Mouse (Mus musculus) heart, embryonic 12.5 days (tissue): Measurements from ENCODE around the gene Cfap73. TPM values are rescaled to one million over a fixed set of nuclear protein-coding genes. Genes with fewer than 3 reads are reported as not detected.

Experiments
- ATAC-seq: fragments of 200-750 bp; cut with Nextera tagmentation; 2 replicates; pipeline ENCODE4 v1.8.0; 2017; ENCODE audit warnings: moderate TSS enrichment, moderate library complexity; ENCODE audit not compliant: insufficient number of reproducible peaks, low FRiP score
- H3K27ac ChIP-seq: fragments of 300-500 bp; sonication (generic); 2 replicates; pipeline ENCODE4 v1.5.1; 2016; ENCODE audit warnings: mild to moderate bottlenecking, moderate library complexity; ENCODE audit not compliant: poor library complexity, severe bottlenecking
- H3K27me3 ChIP-seq: fragments of 300-500 bp; sonication (generic); replicated peaks from 2 replicates; pipeline ENCODE4 v1.6.1; 2016; ENCODE audit warnings: mild to moderate bottlenecking, moderate library complexity
- H3K36me3 ChIP-seq: fragments of 300-500 bp; sonication (generic); 2 replicates; pipeline ENCODE4 v1.6.1; 2016; ENCODE audit warnings: mild to moderate bottlenecking, moderate library complexity
- H3K4me1 ChIP-seq: fragments of 300-500 bp; sonication (generic); replicated peaks from 2 replicates; pipeline ENCODE4 v1.6.1; 2016; ENCODE audit warnings: mild to moderate bottlenecking
- H3K4me2 ChIP-seq: fragments of 300-500 bp; sonication (generic); 2 replicates; pipeline ENCODE4 v1.6.1; 2016; ENCODE audit warnings: mild to moderate bottlenecking, moderate library complexity
- H3K4me3 ChIP-seq: fragments of 300-500 bp; sonication (generic); 2 replicates; pipeline ENCODE4 v1.5.1; 2016; ENCODE audit warnings: mild to moderate bottlenecking
- H3K9ac ChIP-seq: fragments of 300-500 bp; sonication (generic); 2 replicates; pipeline ENCODE4 v1.6.1; 2016; ENCODE audit warnings: mild to moderate bottlenecking, moderate library complexity
- H3K9me3 ChIP-seq: fragments of 300-500 bp; sonication (generic); replicated peaks from 2 replicates; pipeline ENCODE4 v1.6.1; 2016; ENCODE audit warnings: mild to moderate bottlenecking, moderate library complexity
- WGBS: fragments of 180-500 bp; shearing (Covaris S2); methylation state at CpG from one replicate; pipeline ENCODE4 v1.1.7; 2016; 5-methylcytosine and 5-hydroxymethylcytosine counted together
- polyA plus RNA-seq: library from polyadenylated mRNA; unstranded; fragments of >200 nt; fragmentation: Nextera tagmentation; extraction: Ambion mirVana; gene quantifications from 2 replicates; pipeline ENCODE4 v1.2.1, GENCODE M21; 2016

Gene Cfap73
- polyA plus RNA-seq = not detected in 2 replicates

DNA sequence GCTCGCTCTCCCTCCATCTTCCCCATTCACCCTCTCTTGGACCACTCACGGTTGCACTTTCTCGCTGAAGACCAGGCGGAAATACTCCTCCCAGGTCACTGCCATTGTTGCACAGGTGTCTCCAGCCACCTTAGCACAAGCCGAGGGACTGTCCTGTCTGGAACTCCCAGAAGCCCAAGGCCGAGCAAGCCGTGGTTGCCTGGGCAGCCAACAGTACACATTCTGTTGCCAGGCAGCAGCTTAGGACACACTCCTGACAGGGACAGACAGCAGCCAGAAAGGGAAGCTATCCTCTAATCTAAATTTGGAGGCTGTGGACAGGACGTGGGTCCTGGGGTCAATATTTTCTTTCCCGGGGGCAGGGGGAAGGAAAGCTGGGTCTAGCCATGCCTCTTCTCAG is at the start of gene Cfap73:
Gene Cfap73 (minus strand): TSS at position 105 of the 400 bp plus-strand sequence.
- Histone ChIP-seq H3K4me2 (no peak within 1 kb of the TSS), H3K9ac (no peak within 1 kb of the TSS), H3K27me3 (peaks cover 26% of the 10 kb centered on the region), H3K4me3 (no peak within 1 kb of the TSS), H3K4me1 (peaks cover 15% of the 10 kb centered on the region), H3K27ac (no peak within 1 kb of the TSS), H3K36me3 (no peaks in the 10 kb centered on the region), H3K9me3 (peaks cover 9% of the 10 kb centered on the region)
- ATAC-seq = no peak
- 37% methylated on average over 9 of the region's 9 CpGs for WGBS

DNA sequence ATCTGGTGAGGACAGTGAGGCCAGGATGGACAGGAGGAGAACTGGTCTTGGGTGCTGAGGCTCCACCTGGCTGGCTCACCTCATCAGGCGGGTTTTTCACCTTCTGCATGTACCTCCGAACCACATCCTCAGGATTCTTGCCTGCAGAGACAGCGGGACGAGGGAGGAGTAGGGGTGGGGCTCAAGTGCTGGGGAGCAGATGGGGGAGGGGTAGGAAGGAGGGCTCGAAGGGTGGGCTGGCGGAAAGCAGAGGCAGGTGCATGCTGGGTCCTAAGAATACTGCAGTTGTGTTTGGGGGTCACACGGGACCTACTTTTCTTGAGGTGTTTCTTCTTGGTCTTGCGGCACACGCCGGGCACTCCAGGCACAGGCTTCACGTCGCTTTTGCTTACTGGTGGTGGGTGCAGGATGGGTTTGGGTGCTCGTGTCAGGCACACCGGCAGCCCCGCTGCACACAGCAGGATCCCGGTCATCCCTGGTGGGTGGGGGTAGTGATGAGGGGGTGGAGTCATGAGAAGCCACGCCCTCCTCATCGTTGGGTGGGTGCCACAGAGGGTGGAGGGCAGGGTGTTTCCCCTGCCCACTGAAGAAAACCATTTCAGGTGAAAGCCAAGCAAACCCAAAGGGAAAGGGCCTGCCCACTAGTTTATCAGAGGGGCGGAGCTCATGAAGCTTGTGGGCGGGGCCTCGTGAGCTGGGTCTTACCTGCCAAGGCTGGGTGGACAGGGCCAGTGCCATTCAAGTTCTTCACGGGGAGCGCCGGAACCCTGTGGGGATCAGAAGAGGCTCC is 49.1 kb upstream of the Cfap73 start:
- 9% methylated on average over 24 of the region's 24 CpGs for WGBS
- H3K4me2 ChIP-seq = no peak overlapping the region
- peaks cover 63% of the 10 kb centered on the region for H3K27me3 ChIP-seq

DNA sequence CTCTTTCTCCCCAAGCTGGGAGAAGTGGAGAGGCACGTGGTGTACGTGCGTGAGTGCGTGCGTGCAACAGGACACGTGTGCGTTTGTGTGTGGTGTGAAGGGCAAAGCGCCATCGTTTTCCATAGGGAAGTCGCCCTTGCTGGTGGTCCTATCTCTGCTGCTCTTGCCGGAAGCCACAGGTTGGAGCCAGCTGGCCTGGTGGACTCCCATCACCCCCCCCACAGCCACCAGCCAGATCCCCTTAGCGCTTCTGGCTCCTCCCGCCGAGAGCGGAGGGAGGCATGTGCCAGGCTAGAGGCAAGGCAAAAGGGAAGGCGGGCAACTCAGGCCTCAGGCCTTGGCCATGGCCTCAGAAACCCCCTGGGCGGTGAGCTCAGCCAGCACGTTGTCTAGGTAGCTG is 46.9 kb upstream of the Cfap73 start:
- WGBS = 74% methylated on average over 18 of the region's 18 CpGs
- peaks cover 15% of the 10 kb centered on the region; the same call in 1 of the 2 replicates for H3K4me1 ChIP-seq
- peaks cover 61% of the 10 kb centered on the region for H3K27me3 ChIP-seq
- ATAC-seq = no peak
- no peaks in the 10 kb centered on the region for H3K9me3 ChIP-seq
- H3K4me2 ChIP-seq = no peak overlapping the region
- H3K4me3 ChIP-seq = no peak overlapping the region
- H3K36me3 ChIP-seq = no peaks in the 10 kb centered on the region
- no peak overlapping the region for H3K27ac ChIP-seq
- H3K9ac ChIP-seq = no peak overlapping the region

More for the DNA sequence above, 49.1 kb upstream of the Cfap73 start:
- no peaks in the 10 kb centered on the region for H3K9me3 ChIP-seq
- no peaks in the 10 kb centered on the region for H3K36me3 ChIP-seq
- no peak overlapping the region for H3K4me3 ChIP-seq
- H3K9ac ChIP-seq = no peak overlapping the region
- ATAC-seq = no peak
- H3K27ac ChIP-seq = no peak overlapping the region
- H3K4me1 ChIP-seq = peaks cover 15% of the 10 kb centered on the region; the same call in 1 of the 2 replicates

- Histone ChIP-seq H3K36me3 (no peaks in the 10 kb centered on the region), H3K27me3 (peaks cover 62% of the 10 kb centered on the region), H3K4me3 (peak overlapping the region; percentile 50), H3K4me1 (peaks cover 15% of the 10 kb centered on the region; the same call in 1 of the 2 replicates), H3K4me2 (peak overlapping the region; percentile 82), H3K27ac (no peak overlapping the region), H3K9ac (peak overlapping the region; percentile 64), H3K9me3 (no peaks in the 10 kb centered on the region)
- 3% methylated on average over 24 of the region's 24 CpGs for WGBS
- ATAC-seq = peak; percentile 78
Observed at GRCm38 (mm10) chr5:120679676-120680555, 45.9 kb upstream of the Cfap73 start.

GRCm38 (mm10) chr5:120677516-120677915 is 43.5 kb upstream of the Cfap73 start:
- H3K4me2 ChIP-seq = no peak overlapping the region
- H3K4me1 ChIP-seq = peaks cover 9% of the 10 kb centered on the region; the same call in 1 of the 2 replicates
- no peak overlapping the region for H3K27ac ChIP-seq
- no peaks in the 10 kb centered on the region for H3K36me3 ChIP-seq
- 13% methylated on average over 2 of the region's 2 CpGs for WGBS
- no peak overlapping the region for H3K9ac ChIP-seq
- H3K27me3 ChIP-seq = peaks cover 38% of the 10 kb centered on the region
- no peak for ATAC-seq
- H3K9me3 ChIP-seq = no peaks in the 10 kb centered on the region
- H3K4me3 ChIP-seq = no peak overlapping the region

DNA sequence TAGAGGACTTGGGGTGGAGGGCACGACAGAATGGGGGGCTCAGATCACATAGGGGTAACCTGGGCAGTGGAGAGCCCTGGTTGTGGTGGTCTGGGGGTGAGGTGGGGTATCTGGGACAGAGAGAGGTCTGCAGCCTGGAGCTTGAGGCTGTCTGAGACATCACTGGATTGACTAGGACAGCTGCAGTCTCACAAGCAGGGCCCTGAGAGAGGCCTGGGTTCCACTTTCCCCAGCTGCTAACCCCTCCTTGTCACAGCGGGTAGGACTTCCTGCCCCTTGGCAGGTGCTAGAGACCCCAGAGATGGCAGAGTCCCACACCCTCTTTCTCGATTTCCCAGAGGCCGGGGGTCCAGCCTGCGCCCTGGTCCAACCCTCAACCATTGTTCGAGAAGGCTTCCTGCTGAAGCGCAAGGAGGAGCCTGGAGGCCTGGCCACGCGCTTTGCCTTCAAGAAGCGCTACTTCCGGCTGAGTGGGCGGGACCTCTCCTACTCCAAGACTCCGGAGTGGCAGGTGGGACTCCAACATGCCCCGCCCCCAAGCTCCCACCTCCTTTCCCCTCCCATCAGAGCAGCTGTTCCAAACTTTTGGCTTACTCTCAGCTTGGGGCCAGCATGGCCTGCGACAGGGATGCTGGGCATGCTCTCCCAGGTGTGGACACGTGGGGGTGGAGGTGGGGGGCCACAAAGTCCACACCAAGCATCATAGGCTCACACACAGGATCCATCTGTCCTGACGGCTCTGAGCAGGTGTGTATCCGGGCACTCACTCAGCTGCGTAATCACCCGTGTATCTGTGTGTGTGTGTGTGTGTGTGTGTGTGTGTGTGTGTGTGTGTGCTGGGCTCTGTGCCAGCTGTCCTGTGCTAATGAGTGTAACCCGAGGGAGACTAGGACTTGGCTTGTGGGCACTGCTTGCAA is 40.5 kb upstream of the Cfap73 start:
- Histone ChIP-seq H3K27me3 (0 out of 2 replicates have a peak, but pooled peaks cover 18% of the 10 kb centered on the region), H3K27ac (no peak overlapping the region), H3K4me3 (no peak overlapping the region), H3K4me1 (peaks cover 2% of the 10 kb centered on the region; the same call in 1 of the 2 replicates), H3K9me3 (no peaks in the 10 kb centered on the region), H3K36me3 (no peaks in the 10 kb centered on the region), H3K9ac (no peak overlapping the region), H3K4me2 (no peak overlapping the region)
- ATAC-seq = no peak
- WGBS = 35% methylated on average over 21 of the region's 21 CpGs

DNA sequence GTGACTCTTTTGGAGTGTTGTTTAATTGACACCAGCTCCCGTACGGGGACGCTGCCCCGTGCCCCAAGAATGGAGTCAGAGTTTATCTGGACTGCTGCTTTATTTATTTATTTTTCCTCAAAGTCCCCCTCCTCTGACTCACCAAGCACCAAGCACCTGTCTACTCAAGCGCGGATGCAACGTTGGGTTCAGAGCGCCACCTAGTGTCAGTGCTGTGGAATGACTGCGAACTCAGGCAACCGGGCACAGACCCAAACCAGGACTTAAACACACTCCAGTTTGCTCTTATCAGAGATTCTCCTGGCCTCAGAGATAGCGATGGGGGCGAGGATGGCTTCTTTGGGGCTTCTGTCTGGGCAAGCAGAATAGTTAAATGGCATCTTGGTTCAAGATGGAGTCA is 39.6 kb upstream of the Cfap73 start:
- H3K36me3 ChIP-seq = no peaks in the 10 kb centered on the region
- no peaks in the 10 kb centered on the region for H3K9me3 ChIP-seq
- no peak overlapping the region for H3K27ac ChIP-seq
- ATAC-seq = no peak
- WGBS = 2% methylated on average over 12 of the region's 12 CpGs
- H3K4me1 ChIP-seq = no peaks in the 10 kb centered on the region
- H3K4me2 ChIP-seq = no peak overlapping the region
- no peak overlapping the region for H3K9ac ChIP-seq
- H3K27me3 ChIP-seq = 0 out of 2 replicates have a peak, but pooled peaks cover 11% of the 10 kb centered on the region
- no peak overlapping the region for H3K4me3 ChIP-seq

DNA sequence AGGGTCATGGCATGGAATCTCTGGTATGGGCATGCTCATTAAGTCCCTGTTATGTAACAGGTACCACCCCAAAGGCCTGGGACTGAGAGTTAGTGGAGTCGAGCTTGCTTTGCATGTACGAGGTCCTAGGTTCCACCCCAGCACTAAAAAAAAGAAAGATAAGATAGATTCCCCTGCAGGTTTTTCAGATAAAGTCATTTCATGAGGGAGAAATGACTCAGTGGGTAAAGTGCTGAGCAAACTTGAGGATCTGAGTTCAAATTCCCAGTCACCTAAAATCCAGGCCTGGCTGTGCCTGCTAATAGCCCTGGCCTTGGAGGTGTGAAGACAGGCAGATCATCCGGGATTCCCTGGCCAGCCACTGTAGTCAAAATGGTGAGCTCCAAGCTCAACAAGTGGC is 37.8 kb upstream of the Cfap73 start:
- 70% methylated on average over 3 of the region's 3 CpGs for WGBS

DNA sequence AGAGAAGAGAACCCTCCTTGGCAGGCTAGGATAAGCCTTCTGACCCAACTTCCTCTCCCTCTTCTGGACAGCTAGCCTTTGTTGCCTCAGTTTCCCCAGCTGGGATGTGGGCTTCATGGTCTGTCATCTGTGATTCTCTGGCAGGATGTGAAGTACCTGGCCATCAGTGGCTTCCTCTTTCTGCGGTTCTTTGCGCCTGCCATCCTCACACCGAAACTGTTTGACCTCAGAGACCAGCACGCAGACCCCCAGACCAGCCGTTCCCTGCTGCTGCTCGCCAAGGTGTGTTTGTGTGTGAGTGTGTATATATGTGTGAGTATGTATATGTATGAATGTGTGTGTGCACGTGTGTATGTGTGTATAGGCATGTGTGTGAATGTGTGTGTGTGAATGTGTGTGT is 36.1 kb upstream of the Cfap73 start:
- Histone ChIP-seq H3K27me3 (peaks cover 26% of the 10 kb centered on the region), H3K36me3 (no peaks in the 10 kb centered on the region), H3K4me3 (no peak overlapping the region), H3K9me3 (no peaks in the 10 kb centered on the region), H3K4me1 (no peaks in the 10 kb centered on the region), H3K9ac (no peak overlapping the region), H3K4me2 (no peak overlapping the region), H3K27ac (no peak overlapping the region)
- ATAC-seq = no peak
- 82% methylated on average over 7 of the region's 7 CpGs for WGBS

More for the DNA sequence above, 37.8 kb upstream of the Cfap73 start:
- H3K4me3 ChIP-seq = no peak overlapping the region
- no peaks in the 10 kb centered on the region for H3K36me3 ChIP-seq
- no peak overlapping the region for H3K27ac ChIP-seq
- ATAC-seq = no peak
- peaks cover 21% of the 10 kb centered on the region for H3K27me3 ChIP-seq
- H3K9ac ChIP-seq = no peak overlapping the region
- no peak overlapping the region for H3K4me2 ChIP-seq
- no peaks in the 10 kb centered on the region for H3K4me1 ChIP-seq
- H3K9me3 ChIP-seq = no peaks in the 10 kb centered on the region

DNA sequence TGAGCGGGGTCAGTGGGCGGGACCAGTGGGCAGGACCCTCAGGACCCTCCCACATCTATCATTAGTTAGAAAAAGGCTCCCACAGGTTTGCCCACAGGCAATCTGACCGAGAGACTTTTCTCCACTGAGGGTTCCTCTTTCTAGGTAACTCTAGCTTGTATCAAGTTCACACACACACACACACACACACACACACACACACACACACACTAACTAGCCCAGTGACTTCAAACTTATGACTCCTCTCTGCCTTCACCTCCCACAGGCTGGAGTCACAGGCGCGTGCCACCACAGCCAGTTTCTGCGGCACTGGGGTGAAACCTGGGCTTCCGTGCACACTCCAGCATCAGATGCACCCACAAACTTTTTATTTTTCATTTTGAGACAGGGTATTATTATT is 34.7 kb upstream of the Cfap73 start:
- no peaks in the 10 kb centered on the region for H3K9me3 ChIP-seq
- H3K27me3 ChIP-seq = peaks cover 38% of the 10 kb centered on the region
- no peak for ATAC-seq
- WGBS = 63% methylated on average over 7 of the region's 7 CpGs
- no peak overlapping the region for H3K27ac ChIP-seq
- H3K9ac ChIP-seq = no peak overlapping the region
- H3K36me3 ChIP-seq = no peaks in the 10 kb centered on the region
- H3K4me2 ChIP-seq = no peak overlapping the region
- H3K4me3 ChIP-seq = no peak overlapping the region
- no peaks in the 10 kb centered on the region for H3K4me1 ChIP-seq
